Mouse (Mus musculus): Measurements from ENCODE around the gene Arl5a.
A peak's percentile ranks its signal among the peaks of the same experiment; 100 is the strongest.

Arl5a gene

DNA sequence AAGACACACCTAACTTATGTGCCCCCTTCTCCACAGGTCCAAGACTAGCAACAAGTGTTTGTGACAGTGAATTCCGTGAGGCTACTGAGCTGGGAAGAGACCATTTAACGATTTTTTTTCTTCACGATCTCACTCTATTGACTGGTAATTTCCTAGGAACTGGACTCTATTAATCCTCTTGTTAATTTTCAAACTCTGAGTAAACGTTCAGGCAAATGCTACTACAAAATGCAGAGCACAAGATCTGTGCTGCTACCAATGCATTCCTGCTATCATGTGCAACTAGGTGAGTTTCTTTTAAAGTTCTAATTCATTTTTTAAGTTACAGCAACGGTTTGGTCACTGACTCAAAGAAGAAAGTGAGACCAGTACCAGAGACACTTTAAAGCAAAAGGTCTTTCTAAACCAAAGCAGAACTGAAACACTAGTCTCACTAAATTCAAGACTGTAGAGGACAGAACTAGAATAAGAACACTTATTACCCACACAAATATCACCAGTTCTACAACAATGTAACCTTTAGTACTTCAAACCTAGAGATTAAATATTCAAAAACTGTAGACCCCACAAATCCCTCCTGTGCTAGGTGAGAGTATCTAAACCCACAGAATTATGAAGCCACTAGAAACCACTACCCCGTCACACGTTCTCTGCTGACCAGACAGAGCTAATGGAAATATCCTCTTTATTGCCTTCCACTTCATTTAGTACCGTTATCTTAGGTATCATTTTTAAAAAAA lies 1.7 kb downstream of the Arl5a start:
- DNase-seq (ENCODE audit: low spot score), result no peak

- no peak for DNase-seq (ENCODE audit: low spot score)
These were observed 3.5 kb downstream of the Arl5a start for GRCm38 (mm10) chr2:52421197-52421596.

- no peak for DNase-seq (ENCODE audit: low spot score)
These were observed 4.5 kb downstream of the Arl5a start for GRCm38 (mm10) chr2:52420001-52420710.

GRCm38 (mm10) chr2:52419295-52419694 lies 5.4 kb downstream of the Arl5a start:
- no peak for DNase-seq (ENCODE audit: low spot score)

GRCm38 (mm10) chr2:52412524-52413037 lies 12.1 kb downstream of the Arl5a start:
- DNase-seq (ENCODE audit: low spot score), result no peak

- DNase-seq (ENCODE audit: low spot score), result no peak
These were observed 18.2 kb downstream of the Arl5a start for GRCm38 (mm10) chr2:52406480-52406879.

DNA sequence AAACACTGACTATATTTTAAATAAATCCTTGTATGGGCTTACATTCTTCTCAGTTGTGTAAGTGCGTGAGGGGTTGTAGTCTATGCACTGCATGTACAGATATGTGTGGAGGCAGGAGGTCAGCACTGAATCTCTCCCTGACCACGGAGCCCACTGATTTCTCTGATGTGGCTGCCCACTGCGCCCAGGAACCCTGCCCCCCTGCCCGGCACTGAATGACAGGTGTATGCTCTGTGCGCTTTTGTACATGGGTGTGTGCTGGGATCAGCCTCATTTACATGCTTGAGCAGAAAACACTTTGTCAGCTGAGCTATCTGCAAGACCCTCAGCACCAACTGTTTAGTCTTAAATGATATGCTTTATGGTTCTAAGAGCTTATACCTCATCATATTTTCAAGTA lies 19.5 kb downstream of the Arl5a start:
- DNase-seq (ENCODE audit: low spot score), result no peak

GRCm38 (mm10) chr2:52394529-52394928 lies 30.2 kb downstream of the Arl5a start:
- no peak for DNase-seq (ENCODE audit: low spot score)

DNA sequence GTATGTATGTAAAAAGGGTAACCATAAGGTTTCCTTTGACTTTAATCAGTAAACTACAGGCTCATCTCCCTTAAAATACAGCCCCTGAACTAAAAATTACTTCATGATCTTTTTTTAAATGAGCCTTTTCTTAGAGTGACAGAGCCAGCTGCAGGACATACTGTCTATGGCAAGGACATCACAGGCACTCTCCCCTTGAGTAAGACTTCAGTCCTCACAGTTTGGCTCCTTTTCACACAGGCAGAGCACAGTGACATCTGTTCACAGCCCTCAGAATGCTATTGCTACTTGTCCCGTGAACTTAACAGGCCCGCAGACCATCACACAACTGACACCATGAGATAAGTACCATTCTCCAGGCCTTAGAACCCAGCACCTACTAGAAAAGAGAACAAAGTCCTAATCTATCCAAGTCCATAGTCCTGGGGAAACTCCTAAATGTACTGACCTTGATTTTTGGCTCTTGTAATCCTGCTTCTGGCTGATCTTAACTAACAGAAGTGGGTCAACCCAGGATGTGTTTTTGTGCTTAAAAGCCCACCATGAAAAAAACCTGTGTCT lies 34.2 kb downstream of the Arl5a start:
- no peak for DNase-seq (ENCODE audit: low spot score)

GRCm38 (mm10) chr2:52389975-52390374 lies 34.7 kb downstream of the Arl5a start:
- DNase-seq (ENCODE audit: low spot score), result no peak

GRCm38 (mm10) chr2:52386451-52386850 lies 38.2 kb downstream of the Arl5a start:
- no peak for DNase-seq (ENCODE audit: low spot score)

DNA sequence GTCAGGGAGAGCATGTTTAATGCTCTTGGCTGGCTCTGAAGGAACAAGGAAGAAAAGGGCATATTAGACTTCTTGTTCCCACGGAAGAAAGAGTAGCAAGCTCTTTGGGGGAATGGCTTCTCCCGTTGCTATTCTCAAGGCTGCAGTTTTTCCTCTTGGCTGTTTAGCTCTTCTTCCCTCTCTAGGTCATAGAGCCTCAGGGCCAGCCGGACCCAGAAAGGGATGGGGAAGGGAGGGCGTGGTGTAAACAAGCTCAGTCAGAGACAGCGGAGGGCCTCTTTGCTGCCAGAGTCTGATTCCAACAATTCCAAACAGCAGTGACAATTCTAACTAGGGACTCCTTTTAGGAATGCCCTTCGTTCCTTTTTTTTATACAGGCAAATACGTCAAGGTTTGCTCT lies 38.7 kb downstream of the Arl5a start:
- DNase-seq (ENCODE audit: low spot score), result no peak

DNA sequence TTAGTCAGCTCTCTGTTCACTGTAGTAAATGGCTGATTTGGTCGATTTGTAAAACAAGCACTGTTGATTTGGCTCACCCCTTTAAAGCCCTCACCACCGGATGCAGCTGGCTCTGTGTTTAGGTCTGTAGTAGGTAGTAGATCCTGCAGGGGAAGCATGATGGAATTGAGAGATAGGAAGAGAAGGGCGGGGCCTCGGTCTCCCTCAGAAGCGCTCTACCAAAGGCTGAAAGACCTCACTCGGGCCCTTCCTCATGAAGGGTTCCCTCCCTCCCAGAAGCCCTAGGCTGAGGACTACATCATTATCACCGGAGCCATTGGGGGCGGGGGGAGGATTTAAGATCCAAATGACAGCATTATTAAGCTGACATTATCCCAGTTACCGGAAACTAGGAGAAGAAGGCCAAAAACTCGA lies 45.8 kb downstream of the Arl5a start:
- DNase-seq (ENCODE audit: low spot score), result no peak

- peak; percentile 27 for DNase-seq (ENCODE audit: low spot score)
These were observed 46.3 kb downstream of the Arl5a start, which contains the start of gene Neb for GRCm38 (mm10) chr2:52378448-52378804. Gene Neb (minus strand): TSS chr2:52378474.

- no peak for DNase-seq (ENCODE audit: low spot score)
These were observed 46.8 kb downstream of the Arl5a start for GRCm38 (mm10) chr2:52377706-52378447.

GRCm38 (mm10) chr2:52374706-52375105 lies 50.0 kb downstream of the Arl5a start:
- DNase-seq (ENCODE audit: low spot score), result no peak

DNA sequence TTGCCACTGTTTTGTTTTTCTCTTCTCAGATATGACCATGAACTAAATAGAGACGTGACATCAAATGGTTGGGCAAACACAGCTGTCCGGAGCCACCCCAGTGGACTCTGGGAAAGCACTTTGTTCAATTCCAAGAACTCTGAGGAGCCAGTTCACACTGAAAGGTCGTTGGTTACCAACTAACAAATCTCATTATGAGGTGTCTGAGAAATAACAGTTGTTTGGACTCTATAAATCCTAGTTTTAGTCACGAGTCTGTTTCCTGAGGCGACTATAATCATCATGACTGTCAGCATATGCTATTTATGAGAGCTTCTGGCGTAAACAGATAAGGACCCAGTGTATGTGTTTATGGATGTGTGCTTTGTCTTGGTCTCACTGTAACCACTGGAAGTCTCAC lies 52.2 kb downstream of the Arl5a start:
- DNase-seq (ENCODE audit: low spot score), result no peak

- no peak for DNase-seq (ENCODE audit: low spot score)
These were observed 52.6 kb downstream of the Arl5a start for GRCm38 (mm10) chr2:52372080-52372479.

- DNase-seq (ENCODE audit: low spot score), result no peak
These were observed 53.6 kb downstream of the Arl5a start for GRCm38 (mm10) chr2:52371066-52371465.

DNA sequence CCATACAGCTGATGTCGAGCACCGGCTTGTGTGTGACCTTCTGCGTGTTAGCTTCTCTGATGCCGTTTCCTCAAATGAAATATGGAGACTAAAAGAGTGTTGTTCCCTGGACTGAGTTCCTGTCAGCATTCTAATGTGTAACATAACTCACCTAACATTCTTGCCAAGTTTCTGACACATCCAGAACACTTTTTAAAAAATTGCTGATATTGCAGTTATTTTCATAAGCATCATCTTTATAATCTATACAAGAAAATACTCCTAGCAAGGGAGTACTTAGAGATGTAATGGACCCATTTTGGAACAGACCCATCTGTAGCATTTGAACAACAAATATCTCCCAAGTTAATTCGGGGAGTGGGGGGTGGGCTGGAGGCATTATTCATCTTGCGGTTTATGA lies 55.1 kb downstream of the Arl5a start:
- no peak for DNase-seq (ENCODE audit: low spot score)

DNA sequence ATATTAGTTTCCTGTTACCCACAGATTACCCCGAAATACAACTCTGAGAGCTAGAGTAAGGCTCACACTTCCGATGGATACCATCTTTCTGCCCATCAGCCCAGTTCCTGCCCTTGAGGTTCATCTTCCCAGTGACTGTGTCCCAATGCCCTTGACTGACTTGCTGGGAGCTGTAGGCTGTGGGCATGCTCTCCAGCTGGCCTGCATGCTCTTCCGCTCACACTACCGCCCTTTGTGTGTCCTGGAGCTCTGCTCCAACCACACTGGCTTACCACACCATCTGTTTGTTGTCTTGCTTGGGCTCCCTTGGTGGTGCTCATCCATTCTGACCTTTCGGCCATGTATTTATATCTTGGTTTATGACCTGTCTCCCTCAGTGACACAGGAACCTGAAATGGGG lies 57.0 kb downstream of the Arl5a start:
- no peak for DNase-seq (ENCODE audit: low spot score)

DNA sequence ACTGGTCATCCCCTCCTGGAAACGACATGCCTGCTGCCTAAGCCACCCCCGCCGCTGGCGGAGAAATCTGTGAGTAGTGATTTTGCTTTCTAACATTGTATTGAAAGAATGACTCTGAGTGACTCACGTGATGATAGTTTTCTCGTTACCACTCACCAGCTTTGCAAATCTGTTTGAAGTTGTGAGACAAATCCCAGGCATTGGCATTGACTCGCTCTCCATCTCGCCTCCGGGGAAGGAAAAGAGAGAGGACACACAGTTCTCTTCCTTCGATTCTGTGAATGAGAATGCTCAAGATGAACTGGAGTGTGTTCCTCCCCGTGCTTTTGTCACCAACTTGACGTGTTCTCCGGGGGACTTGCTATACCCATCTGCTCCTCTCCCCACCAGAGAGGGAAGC lies 57.5 kb downstream of the Arl5a start:
- DNase-seq (ENCODE audit: low spot score), result no peak
